Mouse (Mus musculus): ENCODE measurements around the gene 4933428G20Rik.

4933428G20Rik gene

DNA sequence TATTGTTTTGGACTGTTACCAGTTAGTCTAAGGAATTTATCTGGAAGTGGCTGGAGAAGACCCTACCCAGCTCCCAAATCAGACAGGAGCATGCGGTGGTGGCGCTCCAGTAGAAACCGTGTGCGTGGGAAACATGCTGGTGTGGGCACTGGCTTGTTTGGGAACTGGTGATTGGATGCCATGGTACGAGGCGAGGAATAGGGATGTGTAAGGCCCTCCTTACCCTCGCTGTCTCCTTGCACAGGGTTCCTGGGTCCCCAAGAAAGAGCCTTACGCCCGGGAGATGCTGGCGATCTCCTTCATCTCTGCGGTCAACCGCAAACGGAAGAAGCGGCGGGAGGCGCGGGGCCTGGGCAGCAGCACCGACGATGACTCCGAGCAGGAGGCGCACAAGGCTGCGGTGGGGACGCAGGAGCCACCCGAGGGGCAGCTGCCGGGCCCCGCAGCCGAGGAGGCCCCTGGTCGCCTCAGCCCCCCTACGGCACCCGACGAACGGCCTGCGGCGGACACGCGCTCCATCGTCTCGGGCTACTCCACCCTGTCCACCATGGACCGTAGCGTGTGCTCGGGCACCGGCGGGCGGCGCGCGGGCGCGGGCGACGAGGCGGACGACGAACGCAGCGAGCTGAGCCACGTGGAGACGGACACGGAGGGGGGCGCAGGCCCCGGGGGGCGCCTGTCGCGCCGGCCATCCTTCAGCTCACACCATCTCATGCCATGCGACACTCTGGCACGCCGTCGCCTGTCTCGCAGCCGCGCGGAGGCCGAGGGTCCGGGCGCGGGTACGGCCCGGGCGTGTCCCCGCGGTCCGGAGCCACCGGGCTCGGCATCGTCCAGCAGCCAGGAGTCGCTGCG, at the start of gene 4933428G20Rik:
Gene 4933428G20Rik, minus strand, starts transcription at position 476 of the 855 bp plus-strand sequence.
- in situ Hi-C loops (cut with MboI; ENCODE audit: unreplicated experiment in 2 of 2), result loop anchor here in 1 of 2 experiments (25.0 kb wide), 1 partner anchor 812 kb away; no protein-coding TSS in a partner anchor

DNA sequence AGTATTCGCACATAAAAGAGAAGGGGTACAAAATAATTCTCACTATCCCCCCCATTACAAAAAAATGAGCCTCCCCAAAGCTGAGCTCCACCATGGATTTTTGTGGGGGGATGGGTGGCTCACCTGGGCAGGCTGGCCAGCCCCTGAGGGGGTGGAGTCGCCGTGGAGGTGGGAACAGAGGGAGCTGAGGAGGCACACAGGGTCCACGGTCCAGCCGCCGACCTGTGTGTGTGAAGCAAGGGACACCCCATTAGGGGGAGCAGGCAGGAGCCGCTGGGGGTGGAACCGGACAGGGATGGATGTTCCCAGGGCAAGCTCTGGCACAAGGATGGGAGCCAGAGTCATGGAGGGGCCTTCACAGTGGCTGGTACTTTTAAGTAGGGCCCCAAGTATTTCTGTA, 48.6 kb upstream of the 4933428G20Rik start:
- in situ Hi-C loops (cut with MboI; ENCODE audit: unreplicated experiment in 2 of 2), result no loop called here

DNA sequence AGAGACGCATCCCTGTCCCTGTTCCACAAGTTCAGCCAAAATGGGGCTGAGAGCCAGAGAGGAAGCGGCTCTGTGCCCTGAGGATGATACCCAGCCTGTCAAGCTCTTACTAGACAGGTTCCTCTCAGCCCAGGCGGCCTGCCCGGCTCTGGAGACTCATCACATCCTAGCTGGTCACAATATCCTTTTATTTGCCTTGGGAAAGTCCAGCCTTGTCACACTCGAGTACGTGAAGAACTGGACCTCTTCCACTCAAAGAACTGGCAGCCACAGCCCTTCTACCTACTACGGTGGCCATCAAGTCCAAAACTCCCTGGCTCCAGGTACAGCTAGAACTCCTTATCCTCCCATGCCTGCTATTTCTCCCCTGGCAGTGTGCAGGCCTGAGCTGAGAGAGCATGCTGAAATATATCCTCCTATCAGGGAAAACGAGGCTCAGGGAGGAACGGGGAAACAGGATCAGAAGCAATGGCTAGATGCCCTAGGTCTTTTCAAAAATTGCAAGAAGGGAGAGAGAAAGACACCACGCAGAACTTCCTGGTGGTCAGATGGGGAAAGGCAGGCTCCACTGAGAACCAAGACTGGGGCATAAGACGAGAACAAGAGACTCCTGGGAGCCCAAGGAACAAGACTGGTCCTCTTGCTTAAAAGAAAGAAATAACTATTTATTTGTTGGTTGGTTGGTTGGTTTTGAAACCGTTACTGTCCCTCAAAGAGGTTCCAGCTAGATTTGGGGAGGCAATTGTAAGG, 48.0 kb upstream of the 4933428G20Rik start:
- in situ Hi-C loops (cut with MboI; ENCODE audit: unreplicated experiment in 2 of 2), result no loop called here

DNA sequence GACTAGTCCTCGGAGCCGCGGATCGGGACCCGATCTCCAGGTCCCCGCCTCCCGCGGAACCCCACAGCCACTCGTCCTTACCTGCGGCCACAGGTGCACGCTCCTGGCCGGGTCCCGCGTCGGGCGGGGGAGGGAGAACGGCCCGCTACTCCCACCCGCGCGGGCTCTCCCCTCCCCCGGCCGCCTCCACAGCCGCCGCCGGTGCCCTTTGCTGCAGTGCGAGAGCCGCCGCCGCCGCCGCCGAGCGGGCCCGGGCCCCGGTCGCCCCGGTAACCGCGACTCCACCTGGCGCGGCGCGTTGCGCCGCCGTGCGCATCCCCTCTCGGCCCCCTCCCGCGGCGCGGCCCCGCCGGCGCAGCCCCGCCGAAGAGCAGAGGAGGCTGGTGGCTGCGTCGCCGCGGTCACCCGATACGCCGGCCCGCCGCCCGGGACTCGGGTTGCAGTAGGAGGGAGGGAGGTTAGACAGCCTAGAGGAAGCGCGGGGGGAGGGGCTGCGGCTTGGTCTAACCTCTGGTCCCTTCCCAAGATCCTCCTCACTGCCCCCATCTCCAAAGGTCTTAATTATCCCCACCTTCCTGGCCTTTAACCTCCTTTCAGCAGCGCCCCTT, 46.8 kb upstream of the 4933428G20Rik start:
- in situ Hi-C loops (cut with MboI; ENCODE audit: unreplicated experiment in 2 of 2), result no loop called here

DNA sequence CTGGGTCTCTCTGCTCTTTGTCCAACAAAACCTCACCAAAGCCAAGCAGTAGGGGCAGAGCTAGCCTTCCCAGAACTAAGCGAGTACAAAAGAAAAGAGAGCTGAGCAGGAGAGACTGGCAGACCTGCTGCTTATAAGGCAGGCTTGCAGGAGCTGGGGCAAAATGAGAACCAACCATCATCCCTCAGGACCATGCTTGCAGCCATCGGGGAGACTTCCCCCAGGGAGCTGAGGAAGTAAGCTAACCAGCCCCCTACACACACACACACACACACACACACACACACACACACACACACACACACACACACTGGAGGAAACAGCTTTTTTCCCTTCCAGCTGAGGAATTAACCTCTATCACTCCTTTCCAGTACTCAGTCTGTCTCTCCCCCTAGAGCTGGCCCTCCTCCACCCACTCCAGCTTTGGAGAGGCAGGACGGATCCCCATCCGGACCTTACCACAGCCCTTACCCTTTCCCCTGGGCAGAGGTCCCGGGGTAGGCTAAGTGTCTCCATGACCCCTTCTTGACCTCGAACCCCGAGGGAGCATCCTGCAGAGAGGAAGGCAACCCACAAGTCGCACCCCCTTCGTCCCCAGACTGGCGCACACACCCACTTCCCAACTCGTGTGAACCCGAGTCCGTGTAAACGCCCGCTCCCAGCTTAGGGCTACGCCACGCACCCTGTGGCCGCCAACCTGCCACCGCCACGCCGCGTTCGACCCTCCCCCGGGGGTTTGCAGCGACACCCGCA, 45.8 kb upstream of the 4933428G20Rik start:
- in situ Hi-C loops (cut with MboI; ENCODE audit: unreplicated experiment in 2 of 2), result no loop called here

DNA sequence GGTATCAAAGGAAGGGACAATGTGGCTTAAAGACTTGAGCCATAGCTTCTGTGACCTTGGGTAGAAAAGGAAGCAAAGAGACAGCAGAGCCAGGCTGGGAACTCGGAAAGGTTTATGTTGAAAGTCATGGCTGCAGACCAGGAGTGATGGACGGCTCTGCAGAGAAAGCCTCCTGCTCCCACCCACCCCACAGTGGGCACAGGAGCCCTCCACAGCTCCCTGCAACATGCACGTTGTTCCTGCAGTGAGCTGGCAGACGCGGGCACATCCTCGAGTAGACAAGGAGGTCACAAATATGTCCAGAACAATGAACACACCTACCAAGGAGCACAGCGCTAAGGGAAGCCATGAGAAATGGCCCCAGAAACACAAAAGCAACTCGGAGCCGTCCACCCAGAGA, 43.7 kb upstream of the 4933428G20Rik start:
- in situ Hi-C loops (cut with MboI; ENCODE audit: unreplicated experiment in 2 of 2), result no loop called here

DNA sequence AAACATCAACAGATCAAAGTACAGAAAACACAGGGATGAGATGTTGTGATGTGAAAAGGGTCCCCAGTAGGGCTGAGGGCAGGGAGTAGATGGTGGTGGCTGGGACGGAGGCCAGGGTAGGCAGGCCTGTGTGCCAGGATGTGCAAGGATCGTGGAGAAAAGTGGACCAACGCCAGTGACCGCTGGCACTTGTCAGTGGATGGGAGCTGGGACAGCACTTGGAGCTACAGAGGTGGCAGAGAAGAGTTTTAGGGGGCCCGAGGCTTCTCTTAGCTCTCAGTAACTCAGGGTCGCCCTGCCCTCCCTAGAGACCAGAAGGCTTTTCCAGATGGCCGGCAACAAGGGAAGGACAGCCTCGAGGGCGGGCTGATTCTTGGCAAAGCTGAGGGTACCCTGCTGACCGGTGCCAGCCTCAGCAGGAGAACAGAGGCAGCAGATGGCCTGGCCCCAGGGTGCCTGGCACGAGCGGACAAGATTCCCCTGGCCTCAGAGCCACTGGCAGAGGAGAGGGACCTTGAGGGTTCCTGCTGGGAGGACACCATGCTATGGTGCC, 43.1 kb upstream of the 4933428G20Rik start:
- in situ Hi-C loops (cut with MboI; ENCODE audit: unreplicated experiment in 2 of 2), result no loop called here

DNA sequence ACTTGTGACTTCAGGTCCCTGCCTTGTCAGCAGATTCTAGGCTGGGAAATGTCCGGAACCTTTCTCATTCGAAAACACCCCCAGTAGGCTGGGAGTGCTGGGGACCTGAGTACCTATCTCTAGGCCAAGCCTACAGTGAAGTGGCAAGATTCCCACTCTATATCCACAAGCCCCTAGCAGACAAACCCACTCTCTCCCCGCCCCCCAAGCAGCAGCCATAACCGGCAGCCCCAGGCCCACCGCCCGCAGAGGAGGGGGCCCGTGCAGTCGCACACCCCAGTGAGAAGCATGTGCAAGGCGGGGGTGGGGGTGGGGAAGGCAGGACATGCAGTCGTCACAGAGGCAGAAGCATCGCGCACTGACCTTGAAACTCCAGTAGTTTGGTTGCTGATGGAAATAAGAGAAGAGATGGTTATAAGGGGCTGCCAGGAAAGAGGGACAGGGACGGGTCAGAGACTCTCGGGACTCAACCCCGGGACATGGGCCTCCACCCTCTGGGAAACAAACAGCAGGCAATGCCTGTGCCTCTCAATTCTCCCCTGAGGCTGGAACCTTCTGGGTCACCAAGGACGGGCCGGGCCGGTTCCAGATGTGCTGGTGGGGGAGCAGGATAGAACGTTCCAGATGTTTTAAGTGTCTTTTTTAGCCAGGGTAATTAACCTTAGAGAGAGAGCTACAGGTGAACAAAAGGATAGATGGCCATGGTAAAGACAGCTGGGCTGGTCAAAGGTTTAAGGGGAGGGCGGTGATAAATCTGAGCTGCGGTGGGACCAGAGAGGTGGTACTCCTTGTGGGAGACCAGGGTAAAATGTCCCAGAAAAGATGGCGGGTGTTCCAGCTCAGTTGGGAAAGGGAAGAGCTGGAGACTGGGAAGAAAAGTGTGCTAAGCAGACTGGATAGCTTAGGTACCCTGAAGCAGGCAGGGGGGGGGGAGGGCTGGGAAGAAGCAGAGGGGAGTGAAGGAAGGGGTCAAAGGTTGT, 42.3 kb upstream of the 4933428G20Rik start:
- in situ Hi-C loops (cut with MboI; ENCODE audit: unreplicated experiment in 2 of 2), result no loop called here

DNA sequence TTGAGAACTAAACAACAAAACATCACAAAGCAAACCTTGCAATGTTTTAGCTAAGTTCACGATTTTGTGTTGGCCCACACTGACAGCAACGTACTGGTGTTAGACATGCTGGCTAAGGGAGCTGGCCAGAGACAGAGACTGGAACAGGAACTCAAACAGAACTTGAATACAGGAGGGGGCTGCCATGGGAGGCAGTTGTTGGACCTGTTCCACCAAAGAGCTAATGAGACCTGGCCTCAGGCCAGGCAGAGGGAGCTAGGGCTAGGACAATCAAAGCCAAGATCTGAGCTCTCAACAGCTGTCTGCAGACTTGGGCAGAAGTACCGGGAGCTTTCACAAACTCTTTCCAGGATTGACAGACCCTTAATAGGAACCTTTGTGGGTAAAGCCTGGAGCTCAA, 40.5 kb upstream of the 4933428G20Rik start:
- in situ Hi-C loops (cut with MboI; ENCODE audit: unreplicated experiment in 2 of 2), result no loop called here

DNA sequence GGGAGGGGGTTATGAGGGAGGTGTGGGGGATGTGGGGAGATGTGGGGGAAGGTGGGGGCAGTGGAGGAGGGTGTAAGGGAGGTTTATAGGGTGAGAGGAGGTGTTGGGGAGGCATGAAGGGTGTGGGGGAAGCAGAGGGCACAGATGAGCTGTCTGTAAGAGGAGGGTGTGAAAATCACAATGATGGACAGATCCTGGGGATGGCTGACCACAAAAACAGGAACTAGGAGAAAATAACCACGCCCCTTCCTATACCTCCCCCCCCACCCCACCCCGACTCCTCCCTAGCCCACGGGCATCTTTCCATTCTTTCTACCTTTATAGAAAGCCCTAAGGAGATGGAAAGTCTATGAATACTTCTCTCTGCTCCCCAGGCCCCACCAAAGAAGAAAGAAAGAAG, 40.0 kb upstream of the 4933428G20Rik start:
- in situ Hi-C loops (cut with MboI; ENCODE audit: unreplicated experiment in 2 of 2), result no loop called here

DNA sequence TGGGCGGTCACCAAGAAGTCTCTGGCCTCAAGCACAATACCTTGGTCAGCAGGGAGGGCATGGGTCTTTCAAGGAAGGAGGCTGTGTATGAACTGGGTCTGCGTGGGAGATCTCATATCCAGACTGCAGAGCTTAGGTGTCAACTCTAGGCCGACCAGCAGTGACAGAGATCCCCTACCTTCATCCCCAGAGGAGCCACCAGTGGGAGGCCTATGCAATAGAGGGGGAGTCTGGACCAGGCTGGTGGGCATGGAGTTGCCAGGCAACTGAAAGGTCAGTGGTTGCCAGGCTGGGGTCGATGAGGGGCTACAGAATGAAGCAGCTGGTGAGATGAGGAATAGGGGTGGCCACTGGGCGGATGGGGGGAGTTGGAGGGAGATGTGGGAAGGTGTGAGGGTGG, 39.5 kb upstream of the 4933428G20Rik start:
- in situ Hi-C loops (cut with MboI; ENCODE audit: unreplicated experiment in 2 of 2), result loop anchor here in 1 of 2 experiments (10.0 kb wide), 1 partner anchor 85 kb away; the partner anchor contains the start of gene Epop

DNA sequence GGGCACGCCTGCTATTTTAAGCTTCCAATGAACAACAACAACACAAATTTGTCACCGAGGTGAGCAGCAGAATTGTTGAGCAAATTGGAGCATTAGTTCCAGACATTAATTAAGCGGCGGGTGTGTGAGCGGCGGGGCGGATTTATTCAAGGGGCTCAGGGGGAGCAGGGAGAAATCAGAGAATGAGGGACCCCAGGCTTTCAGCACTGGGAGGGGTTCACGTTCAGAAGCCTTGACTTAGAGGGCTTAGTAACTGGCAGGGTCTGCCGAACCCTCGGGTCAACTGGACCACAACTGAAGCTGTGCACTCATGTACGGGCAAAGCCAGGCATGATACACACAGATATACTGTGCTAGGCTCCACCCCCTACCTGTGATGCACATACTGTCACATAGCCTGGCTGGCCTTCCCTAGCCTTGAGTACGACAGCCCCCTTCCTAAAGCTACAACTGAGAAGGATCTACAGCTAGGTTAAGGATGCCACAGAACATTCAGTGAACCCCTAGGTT, 37.5 kb upstream of the 4933428G20Rik start:
- in situ Hi-C loops (cut with MboI; ENCODE audit: unreplicated experiment in 2 of 2), result loop anchor here in 1 of 2 experiments (10.0 kb wide), 1 partner anchor 87 kb away; the partner anchor contains the start of gene Epop

DNA sequence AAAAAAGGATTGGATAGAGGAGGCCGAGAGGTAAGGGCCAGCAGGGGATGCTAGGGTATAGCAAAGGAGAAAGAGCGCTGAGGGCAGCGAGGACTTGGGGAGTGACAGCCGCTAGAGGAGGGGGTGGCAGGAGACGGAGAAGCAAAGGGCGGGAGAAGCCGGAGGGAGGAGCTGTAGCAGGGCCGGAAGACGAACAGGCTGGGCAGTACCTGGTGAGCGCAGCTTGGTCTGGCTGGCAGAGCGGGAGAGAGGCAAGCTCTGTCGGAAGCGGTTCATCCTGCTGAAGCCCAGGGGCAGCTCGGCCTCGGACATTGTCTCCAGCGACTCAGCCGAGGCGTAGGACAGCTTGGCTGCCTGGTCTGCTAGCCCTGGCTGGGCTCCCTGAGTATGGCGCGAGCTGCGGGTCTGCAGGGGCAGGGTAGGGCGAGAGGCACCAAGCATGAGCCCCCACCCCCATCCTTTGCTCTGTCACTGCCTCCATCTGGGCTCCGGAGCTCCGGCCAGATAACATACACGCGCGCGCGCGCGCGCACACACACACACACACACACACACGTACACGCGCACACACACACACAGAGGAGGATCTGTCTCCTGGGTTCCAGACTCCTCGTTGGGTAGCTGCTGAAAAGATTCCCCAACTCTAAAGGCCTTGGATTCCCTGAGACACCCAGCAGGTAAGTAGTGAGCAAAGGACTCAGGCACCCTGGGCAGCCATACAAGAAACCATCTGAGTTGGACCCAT, 36.9 kb upstream of the 4933428G20Rik start:
- in situ Hi-C loops (cut with MboI; ENCODE audit: unreplicated experiment in 2 of 2), result loop anchor here in 1 of 2 experiments (10.0 kb wide), 1 partner anchor 88 kb away; the partner anchor contains the start of gene Epop

DNA sequence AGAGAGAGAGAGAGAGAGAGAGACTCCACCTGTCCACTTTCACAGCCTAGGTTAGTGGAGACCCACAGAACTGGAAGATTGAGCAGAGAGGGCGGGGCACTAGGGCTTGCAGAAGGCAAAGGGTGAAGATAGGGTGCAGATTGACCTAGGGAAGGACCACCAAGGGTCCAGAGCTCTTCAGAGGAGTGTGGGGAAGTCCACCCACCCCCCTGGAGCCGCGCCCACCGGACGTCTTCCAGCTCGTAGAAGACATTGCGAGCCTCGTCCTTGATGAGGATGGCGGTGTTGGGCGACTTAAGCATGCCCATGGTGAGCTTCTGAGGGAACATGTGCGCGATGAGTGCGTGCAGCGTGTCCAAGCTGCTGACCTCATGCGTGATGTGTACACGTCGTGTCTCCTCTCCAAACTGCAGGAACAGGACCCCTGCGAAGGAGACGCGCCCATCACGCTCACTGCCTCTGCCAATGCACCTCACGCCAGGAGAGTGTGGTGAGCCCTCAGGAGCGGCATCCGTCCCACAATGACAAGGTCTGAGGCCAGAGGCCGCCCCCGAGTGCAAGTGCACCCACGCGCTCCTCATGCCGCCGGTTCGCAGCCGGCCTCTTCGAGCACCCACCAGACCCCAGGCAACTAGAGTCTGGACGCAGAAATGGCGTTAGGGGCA, 36.1 kb upstream of the 4933428G20Rik start:
- in situ Hi-C loops (cut with MboI; ENCODE audit: unreplicated experiment in 2 of 2), result loop anchor here in 1 of 2 experiments (10.0 kb wide), 1 partner anchor 89 kb away; the partner anchor contains the start of gene Epop

DNA sequence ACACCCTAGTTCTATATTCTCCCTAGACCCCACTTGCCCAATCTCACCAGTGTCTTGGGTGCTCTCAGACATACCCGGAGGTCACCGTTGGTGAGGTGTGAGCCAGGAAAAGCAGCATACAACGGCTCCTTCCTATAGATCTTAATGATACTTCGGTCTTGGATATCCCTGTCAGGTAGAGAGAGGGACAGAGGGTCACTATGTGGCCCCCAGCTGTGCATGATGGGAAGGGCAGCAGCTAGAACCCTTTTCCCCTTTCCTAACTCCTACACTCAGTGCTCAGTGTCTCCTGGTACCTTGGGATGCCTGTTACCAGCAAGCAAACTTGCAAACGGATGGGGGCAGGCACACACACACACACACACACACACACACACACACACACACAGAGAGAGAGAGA, 35.5 kb upstream of the 4933428G20Rik start:
- in situ Hi-C loops (cut with MboI; ENCODE audit: unreplicated experiment in 2 of 2), result loop anchor here in 1 of 2 experiments (10.0 kb wide), 1 partner anchor 89 kb away; the partner anchor contains the start of gene Epop

DNA sequence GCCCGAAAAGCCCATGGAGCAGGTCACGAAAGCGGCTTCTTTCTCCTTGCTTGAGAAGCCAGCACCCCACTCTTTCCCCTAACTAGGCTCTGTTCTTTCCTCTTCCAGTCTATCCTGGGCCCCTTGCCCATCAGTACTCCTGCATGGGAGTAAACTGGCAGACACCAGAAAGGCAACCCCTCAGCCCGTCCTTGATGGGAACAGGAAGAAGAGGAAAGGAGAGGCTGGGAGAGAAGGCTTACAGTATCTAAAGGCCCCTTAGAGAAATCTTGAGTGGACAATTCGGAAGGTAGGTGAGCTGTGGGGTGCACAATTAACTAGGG, 35.1 kb upstream of the 4933428G20Rik start:
- in situ Hi-C loops (cut with MboI; ENCODE audit: unreplicated experiment in 2 of 2), result loop anchor here in 1 of 2 experiments (10.0 kb wide), 1 partner anchor 90 kb away; the partner anchor contains the start of gene Epop

Data from v-Abl transformed pro-B cells (cell line).